Comparison of ENCODE assay signal across 13 mouse cellular contexts in genomic region chr19:18653058-18653457, GRCm38 (mm10).
"Had no signal": no experiment of that assay in that cellular context is flagged by ENCODE, and none has a peak within 500 bp of the region (broad histone marks: within the 10 kb centered on the region; RNA-seq: fewer than 3 reads in every experiment).

No protein-coding gene starts in this region.

- H3K4me2 ChIP-seq: liver, embryonic 11.5 days; liver, embryonic 15.5 days; neural tube, embryonic 15.5 days had no signal

- H3K9me3 ChIP-seq: limb, embryonic 10.5 days; liver, embryonic 15.5 days; neural tube, embryonic 15.5 days had no signal

- ATAC-seq: lung, postnatal 0 days had no signal

- H3K27me3 ChIP-seq: liver, embryonic 15.5 days; neural tube, embryonic 15.5 days had no signal

- H3K4me3 ChIP-seq: left cerebral cortex, adult 2 months; limb, embryonic 10.5 days; liver, embryonic 15.5 days; myocyte; neural tube, embryonic 15.5 days had no signal

- H3K36me3 ChIP-seq: limb, embryonic 10.5 days; liver, embryonic 15.5 days; neural tube, embryonic 15.5 days had no signal

- H3K27ac ChIP-seq: left cerebral cortex, adult 2 months; limb, embryonic 10.5 days; liver, embryonic 15.5 days; neural tube, embryonic 15.5 days; stomach, postnatal 0 days had no signal

- DNase-seq: lung, adult 2 months; lung, postnatal 36 days; midbrain, embryonic 14.5 days; thymus, adult 2 months; thymus, postnatal 25 days had no signal

- H3K4me1 ChIP-seq: neural tube, embryonic 15.5 days had no signal

- H3K9ac ChIP-seq: liver, embryonic 15.5 days; neural tube, embryonic 15.5 days had no signal
